ENCODE assay signal across 27 mouse cellular contexts in the genomic region with DNA sequence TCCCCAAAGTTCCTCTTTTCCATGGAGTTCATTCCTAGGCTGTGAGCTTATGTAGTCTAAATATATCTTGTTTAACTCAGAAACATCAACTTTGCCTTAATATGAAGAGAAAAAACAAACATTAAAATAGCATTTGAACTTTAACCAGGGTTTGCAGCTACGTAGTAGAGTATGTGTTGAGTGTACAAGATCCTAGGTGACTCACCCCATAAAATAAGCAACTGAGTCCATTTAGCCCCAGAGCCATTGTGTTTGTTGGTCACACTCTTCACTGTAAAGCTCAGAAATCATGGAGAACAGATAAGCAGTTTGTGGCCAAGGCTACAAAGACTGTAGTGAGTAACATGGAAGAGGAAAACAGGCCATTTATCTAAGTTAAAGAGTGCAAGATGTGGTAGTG.
"Had no signal": no experiment of that assay in that cellular context is flagged by ENCODE, and none has a peak within 500 bp of the region (broad histone marks: within the 10 kb centered on the region; RNA-seq: fewer than 3 reads in every experiment).

No protein-coding gene starts in this region.

- H3K4me1 ChIP-seq: embryonic facial prominence, embryonic 10.5 days; embryonic facial prominence, embryonic 12.5 days; embryonic facial prominence, embryonic 13.5 days; embryonic facial prominence, embryonic 15.5 days; forebrain, embryonic 10.5 days; forebrain, embryonic 12.5 days; forebrain, embryonic 13.5 days; forebrain, embryonic 15.5 days had no signal

- H3K9me3 ChIP-seq: embryonic facial prominence, embryonic 10.5 days; embryonic facial prominence, embryonic 12.5 days; embryonic facial prominence, embryonic 13.5 days; embryonic facial prominence, embryonic 15.5 days; forebrain, embryonic 10.5 days; forebrain, embryonic 12.5 days; forebrain, embryonic 13.5 days; forebrain, embryonic 15.5 days had no signal

- H3K27me3 ChIP-seq: embryonic facial prominence, embryonic 12.5 days; embryonic facial prominence, embryonic 13.5 days; embryonic facial prominence, embryonic 15.5 days; forebrain, embryonic 12.5 days; forebrain, embryonic 13.5 days; forebrain, embryonic 15.5 days had no signal

- ATAC-seq: forebrain, embryonic 13.5 days; forebrain, embryonic 14.5 days; forebrain, embryonic 15.5 days; forebrain, embryonic 16.5 days; forebrain, postnatal 0 days had no signal

- H3K4me3 ChIP-seq: embryonic facial prominence, embryonic 10.5 days; embryonic facial prominence, embryonic 12.5 days; embryonic facial prominence, embryonic 13.5 days; embryonic facial prominence, embryonic 15.5 days; erythroblast, embryonic 14.5 days; forebrain, embryonic 10.5 days; forebrain, embryonic 12.5 days; forebrain, embryonic 13.5 days; forebrain, embryonic 15.5 days; gastrocnemius, adult 2 months; heart, adult 2 months had no signal

- H3K4me2 ChIP-seq: embryonic facial prominence, embryonic 12.5 days; embryonic facial prominence, embryonic 13.5 days; embryonic facial prominence, embryonic 15.5 days; forebrain, embryonic 12.5 days; forebrain, embryonic 13.5 days; forebrain, embryonic 15.5 days had no signal

- H3K27ac ChIP-seq: embryonic facial prominence, embryonic 10.5 days; embryonic facial prominence, embryonic 12.5 days; embryonic facial prominence, embryonic 13.5 days; embryonic facial prominence, embryonic 15.5 days; forebrain, embryonic 10.5 days; forebrain, embryonic 12.5 days; forebrain, embryonic 13.5 days; forebrain, embryonic 15.5 days; gastrocnemius, adult 2 months; heart, adult 2 months had no signal

- DNase-seq: cerebellum, adult 9-10 months; cerebellum, adult 9-11 months; cerebellum, postnatal 10 days; cerebellum, postnatal 14 days; cerebellum, postnatal 25 days; cerebellum, postnatal 36 days; embryo, embryonic 11 days; forebrain, postnatal 0 days; gastrocnemius, adult 2 months; gastrocnemius, postnatal 10 days; gastrocnemius, postnatal 14 days; gastrocnemius, postnatal 25 days; gastrocnemius, postnatal 36 days; heart, adult 11 months; heart, adult 18-20 months; heart, adult 2 months had no signal

- H3K9ac ChIP-seq: embryonic facial prominence, embryonic 12.5 days; embryonic facial prominence, embryonic 13.5 days; embryonic facial prominence, embryonic 15.5 days; forebrain, embryonic 12.5 days; forebrain, embryonic 13.5 days; forebrain, embryonic 15.5 days; forebrain, postnatal 0 days had no signal
